Mouse (Mus musculus): ENCODE results near the gene 1700020A23Rik. TPM values are rescaled to one million over a fixed set of nuclear protein-coding genes. Genes with fewer than 3 reads are reported as not detected.
"Not testable (repeated sequence)": the region's sequence is repeated elsewhere in the genome, so short reads cannot be mapped to it uniquely, and the experiment has no call there.

Gene 1700020A23Rik
- polyA plus RNA-seq (2015; fragmentation: Nextera tagmentation; extraction: Ambion mirVana): not detected in 2 replicates

DNA sequence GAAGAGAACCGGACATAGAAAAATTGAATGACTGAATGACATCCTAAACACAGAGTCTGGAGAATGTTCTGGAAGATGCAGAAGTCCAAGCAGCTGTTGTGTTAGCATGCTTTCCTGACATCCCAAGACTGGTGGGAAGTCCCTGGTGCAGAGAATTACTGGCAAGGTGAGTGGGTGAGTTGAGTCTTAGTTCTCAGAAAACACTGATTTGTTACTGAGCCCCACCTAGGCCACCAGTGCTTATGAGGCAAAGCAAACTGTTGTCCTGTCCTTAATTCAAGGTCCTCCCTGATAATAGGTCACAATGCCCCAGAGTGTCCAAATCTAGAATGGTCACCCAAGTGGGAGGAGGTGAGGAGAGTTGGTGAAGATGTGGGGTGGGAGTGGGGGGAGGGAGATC lies at the start of gene 1700020A23Rik, which contains the start of gene Gm28372:
Gene 1700020A23Rik, plus strand, starts transcription at position 321 of the 400 bp plus-strand sequence.
Gene Gm28372, plus strand, starts transcription at position 301 of the 400 bp plus-strand sequence.
- no peaks in the 10 kb centered on the region for H3K4me1 ChIP-seq
- H3K4me2 ChIP-seq: no peak within 1 kb of the TSS
- WGBS: 93% methylated on average over 1 of the region's 1 CpGs
- no peak within 1 kb of the TSS for H3K9ac ChIP-seq
- H3K4me3 ChIP-seq: no peak within 1 kb of the TSS
- H3K27me3 ChIP-seq: no peaks in the 10 kb centered on the region
- no peak within 1 kb of the TSS for H3K27ac ChIP-seq
- H3K9me3 ChIP-seq: no peaks in the 10 kb centered on the region
- no peak for ATAC-seq (ENCODE audit: borderline replicate concordance, extremely low read depth, low FRiP score, low TSS enrichment)
- no peaks in the 10 kb centered on the region for H3K36me3 ChIP-seq

- Histone ChIP-seq H3K27ac (no peak overlapping the region), H3K4me3 (no peak overlapping the region), H3K27me3 (peaks cover 41% of the 10 kb centered on the region), H3K9me3 (no peaks in the 10 kb centered on the region), H3K9ac (no peak overlapping the region), H3K4me1 (no peaks in the 10 kb centered on the region), H3K4me2 (no peak overlapping the region), H3K36me3 (no peaks in the 10 kb centered on the region)
- no peak for ATAC-seq (ENCODE audit: borderline replicate concordance, extremely low read depth, low FRiP score, low TSS enrichment)
- WGBS: 91% methylated on average over 5 of the region's 5 CpGs
Measured at GRCm38 (mm10) chr2:130357551-130357950, 47.5 kb upstream of the 1700020A23Rik start.

- no peaks in the 10 kb centered on the region for H3K36me3 ChIP-seq
- H3K4me3 ChIP-seq: no peak overlapping the region
- H3K4me1 ChIP-seq: no peaks in the 10 kb centered on the region
- no peak for ATAC-seq (ENCODE audit: borderline replicate concordance, extremely low read depth, low FRiP score, low TSS enrichment)
- 13% methylated on average over 5 of the region's 5 CpGs for WGBS
- no peak overlapping the region for H3K9ac ChIP-seq
- H3K27me3 ChIP-seq: peaks cover 54% of the 10 kb centered on the region
- no peak overlapping the region for H3K4me2 ChIP-seq
- no peaks in the 10 kb centered on the region for H3K9me3 ChIP-seq
- no peak overlapping the region for H3K27ac ChIP-seq
Measured at GRCm38 (mm10) chr2:130358852-130359251, 46.2 kb upstream of the 1700020A23Rik start.

- H3K27ac ChIP-seq: no peak overlapping the region
- peaks cover 70% of the 10 kb centered on the region for H3K27me3 ChIP-seq
- no peak overlapping the region for H3K9ac ChIP-seq
- H3K4me1 ChIP-seq: 0 out of 2 replicates have a peak, but pooled peaks cover 3% of the 10 kb centered on the region
- H3K9me3 ChIP-seq: no peaks in the 10 kb centered on the region
- 3% methylated on average over 14 of the region's 14 CpGs for WGBS
- no peaks in the 10 kb centered on the region for H3K36me3 ChIP-seq
- H3K4me2 ChIP-seq: no peak overlapping the region
- no peak overlapping the region for H3K4me3 ChIP-seq
- ATAC-seq (ENCODE audit: borderline replicate concordance, extremely low read depth, low FRiP score, low TSS enrichment): peak; percentile 7; the same call in 1 of the 2 replicates
Measured at GRCm38 (mm10) chr2:130362511-130363026, 42.5 kb upstream of the 1700020A23Rik start.

DNA sequence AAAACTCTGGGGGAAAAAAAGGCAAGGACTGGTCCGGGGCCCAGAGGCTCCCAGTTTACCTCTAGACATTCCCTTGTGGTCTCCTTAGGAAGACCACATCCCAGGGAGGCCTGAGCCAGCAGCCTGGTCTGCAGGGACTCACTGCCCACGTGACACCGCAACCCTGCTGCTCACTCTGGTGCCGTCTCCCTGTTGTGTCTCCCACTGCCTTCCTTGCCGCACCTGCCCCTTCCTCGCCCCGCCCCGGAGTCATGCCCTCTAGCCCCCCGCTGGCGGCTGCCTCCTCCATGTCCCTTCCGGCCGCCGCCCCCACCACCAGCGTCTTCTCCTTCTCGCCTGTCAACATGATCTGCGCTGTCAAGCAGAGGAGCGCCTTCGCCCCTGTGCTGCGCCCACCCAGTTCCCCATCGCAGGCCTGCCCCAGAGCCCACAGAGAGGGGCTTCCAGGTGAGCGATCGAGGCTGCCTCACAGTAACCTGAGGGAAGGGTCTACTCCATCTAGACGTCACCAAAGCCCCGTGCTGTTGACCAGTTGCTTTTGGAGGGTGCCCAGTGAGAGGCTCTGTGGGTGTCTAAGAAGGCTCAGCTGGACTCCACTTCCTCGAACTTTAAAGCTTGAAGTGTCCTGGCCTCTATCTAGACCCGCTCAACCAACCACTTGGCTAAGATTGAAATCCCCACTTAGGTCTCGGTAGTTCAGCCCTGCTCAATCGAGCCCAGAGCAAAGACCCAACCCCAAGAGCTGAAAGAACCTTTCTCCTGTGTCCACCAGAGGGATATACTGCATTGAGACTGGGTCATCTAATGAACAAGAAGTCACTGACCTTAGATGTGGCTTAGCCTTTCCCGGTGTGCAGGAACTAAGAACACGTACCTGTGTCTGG lies 39.6 kb upstream of the 1700020A23Rik start:
- H3K36me3 ChIP-seq: no peaks in the 10 kb centered on the region
- H3K4me2 ChIP-seq: peak overlapping the region; percentile 66
- H3K4me3 ChIP-seq: peak overlapping the region; percentile 32
- H3K27me3 ChIP-seq: peaks cover 50% of the 10 kb centered on the region
- ATAC-seq (ENCODE audit: borderline replicate concordance, extremely low read depth, low FRiP score, low TSS enrichment): peak; percentile 31; the same call in 1 of the 2 replicates
- WGBS: 7% methylated on average over 30 of the region's 30 CpGs
- H3K9ac ChIP-seq: peak overlapping the region; percentile 17; the same call in 1 of the 2 replicates
- no peaks in the 10 kb centered on the region for H3K9me3 ChIP-seq
- 0 out of 2 replicates have a peak, but pooled peaks cover 3% of the 10 kb centered on the region for H3K4me1 ChIP-seq
- H3K27ac ChIP-seq: no peak overlapping the region

DNA sequence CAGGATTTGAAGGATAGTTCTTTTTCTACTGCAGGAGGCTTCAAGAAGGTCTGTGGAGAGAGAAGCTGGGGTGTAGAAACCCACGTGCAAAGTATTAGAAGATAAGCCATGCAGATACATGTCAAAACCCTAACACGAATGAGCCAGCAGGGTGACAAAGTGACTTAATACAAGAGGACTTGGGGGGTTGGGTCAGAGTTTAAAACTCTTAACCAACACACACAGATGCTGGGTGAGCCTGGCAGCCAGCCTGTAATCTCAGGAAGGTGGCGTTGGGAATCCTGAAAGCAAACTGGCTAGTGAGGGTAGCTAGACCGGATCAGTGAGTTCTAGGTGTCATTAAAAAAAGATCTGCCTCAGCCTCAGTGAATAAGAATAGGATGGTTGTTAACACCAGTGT lies 37.7 kb upstream of the 1700020A23Rik start:
- H3K9me3 ChIP-seq: no peaks in the 10 kb centered on the region
- H3K9ac ChIP-seq: no peak overlapping the region
- H3K27ac ChIP-seq: no peak overlapping the region
- no peak overlapping the region for H3K4me3 ChIP-seq
- H3K4me2 ChIP-seq: no peak overlapping the region
- no peaks in the 10 kb centered on the region for H3K36me3 ChIP-seq
- 50% methylated on average over 4 of the region's 4 CpGs for WGBS
- H3K4me1 ChIP-seq: 0 out of 2 replicates have a peak, but pooled peaks cover 3% of the 10 kb centered on the region
- peaks cover 30% of the 10 kb centered on the region for H3K27me3 ChIP-seq
- ATAC-seq (ENCODE audit: borderline replicate concordance, extremely low read depth, low FRiP score, low TSS enrichment): no peak

- not testable (repeated sequence) for ATAC-seq (ENCODE audit: borderline replicate concordance, extremely low read depth, low FRiP score, low TSS enrichment); H3K4me3 ChIP-seq; H3K27me3 ChIP-seq; H3K27ac ChIP-seq; H3K4me2 ChIP-seq; H3K9ac ChIP-seq; H3K4me1 ChIP-seq; H3K36me3 ChIP-seq; H3K9me3 ChIP-seq
- WGBS: 26% methylated on average over 1 of the region's 1 CpGs
Measured at GRCm38 (mm10) chr2:130373026-130373425, 32.0 kb upstream of the 1700020A23Rik start.

GRCm38 (mm10) chr2:130374951-130375350 lies 30.1 kb upstream of the 1700020A23Rik start:
- ATAC-seq (ENCODE audit: borderline replicate concordance, extremely low read depth, low FRiP score, low TSS enrichment): no peak
- WGBS: 63% methylated on average over 4 of the region's 4 CpGs

GRCm38 (mm10) chr2:130383205-130383604 lies 21.9 kb upstream of the 1700020A23Rik start:
- no peak for ATAC-seq (ENCODE audit: borderline replicate concordance, extremely low read depth, low FRiP score, low TSS enrichment)
- Histone ChIP-seq H3K9me3 (no peaks in the 10 kb centered on the region), H3K9ac (no peak overlapping the region), H3K4me1 (no peaks in the 10 kb centered on the region), H3K27ac (no peak overlapping the region), H3K4me2 (no peak overlapping the region), H3K27me3 (no peaks in the 10 kb centered on the region), H3K36me3 (no peaks in the 10 kb centered on the region), H3K4me3 (no peak overlapping the region)
- WGBS: 46% methylated on average over 3 of the region's 3 CpGs

More at GRCm38 (mm10) chr2:130374951-130375350, 30.1 kb upstream of the 1700020A23Rik start:
- H3K27ac ChIP-seq: no peak overlapping the region
- no peaks in the 10 kb centered on the region for H3K9me3 ChIP-seq
- no peak overlapping the region for H3K4me3 ChIP-seq
- no peak overlapping the region for H3K4me2 ChIP-seq
- no peaks in the 10 kb centered on the region for H3K27me3 ChIP-seq
- H3K36me3 ChIP-seq: no peaks in the 10 kb centered on the region
- no peaks in the 10 kb centered on the region for H3K4me1 ChIP-seq
- H3K9ac ChIP-seq: no peak overlapping the region

DNA sequence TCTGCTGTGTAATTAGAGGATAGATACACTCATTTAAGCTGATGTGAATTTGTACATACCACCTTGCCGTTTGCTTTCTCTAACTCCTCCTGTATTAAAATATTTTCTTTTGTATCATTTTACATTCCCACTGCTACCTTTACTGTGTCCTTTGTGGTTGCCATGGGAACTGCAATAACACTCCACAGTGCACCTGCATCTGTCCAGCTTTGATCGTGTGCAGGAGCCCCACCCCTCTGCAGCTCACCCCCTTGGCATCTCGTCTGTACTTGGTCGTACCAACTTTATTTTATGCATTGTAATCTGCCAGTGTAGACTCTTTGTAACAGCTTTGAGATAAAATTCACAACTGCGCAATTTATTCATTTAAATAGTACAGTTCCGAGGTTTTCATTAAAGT lies 21.2 kb upstream of the 1700020A23Rik start:
- Histone ChIP-seq H3K4me1 (no peaks in the 10 kb centered on the region), H3K4me2 (no peak overlapping the region), H3K27me3 (no peaks in the 10 kb centered on the region), H3K4me3 (no peak overlapping the region), H3K9me3 (no peaks in the 10 kb centered on the region), H3K9ac (no peak overlapping the region), H3K27ac (no peak overlapping the region), H3K36me3 (no peaks in the 10 kb centered on the region)
- WGBS: 63% methylated on average over 6 of the region's 6 CpGs
- no peak for ATAC-seq (ENCODE audit: borderline replicate concordance, extremely low read depth, low FRiP score, low TSS enrichment)

DNA sequence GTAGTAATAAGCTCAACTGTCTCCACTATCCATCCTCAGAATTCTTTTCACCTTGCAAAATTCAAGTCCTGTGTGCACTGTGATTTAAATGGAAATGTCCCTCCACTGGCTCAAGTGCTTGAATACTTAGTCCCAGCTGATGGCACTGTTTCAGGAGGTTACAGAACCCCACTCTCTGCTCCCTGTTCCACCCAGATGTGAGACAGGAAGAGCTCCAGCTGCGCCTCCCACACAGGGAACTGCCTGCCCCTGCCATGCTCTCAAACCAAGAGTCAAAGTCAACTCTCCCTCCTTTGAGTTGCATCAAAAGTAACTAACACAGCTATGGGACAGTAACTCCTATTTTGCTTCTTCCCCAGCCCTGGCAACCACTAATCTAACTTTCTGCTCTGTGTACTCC lies 18.8 kb upstream of the 1700020A23Rik start:
- H3K4me3 ChIP-seq: no peak overlapping the region

DNA sequence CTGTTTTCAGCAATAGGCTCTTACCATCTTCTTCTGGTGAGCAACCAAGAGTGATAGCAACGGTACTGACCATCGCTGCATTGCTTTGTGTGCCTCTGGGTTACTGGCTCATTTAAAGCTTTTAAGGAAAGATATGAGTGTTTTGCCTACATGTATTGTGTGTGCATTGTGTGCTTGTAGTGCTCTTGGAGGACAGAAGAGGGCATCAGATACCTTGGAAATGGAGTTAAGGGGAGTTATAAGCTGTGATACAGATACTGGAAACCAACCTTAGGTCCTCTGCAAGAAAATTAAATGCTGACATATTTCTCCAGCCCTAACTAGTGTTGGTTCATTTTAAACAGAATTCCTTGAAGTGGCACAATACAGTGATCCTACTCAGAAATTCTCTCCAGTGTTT lies 16.3 kb upstream of the 1700020A23Rik start:
- peaks cover 3% of the 10 kb centered on the region; the same call in 1 of the 2 replicates for H3K36me3 ChIP-seq
- WGBS: 70% methylated on average over 2 of the region's 2 CpGs

More for the DNA sequence above, 18.8 kb upstream of the 1700020A23Rik start:
- Histone ChIP-seq H3K4me1 (no peaks in the 10 kb centered on the region), H3K4me2 (no peak overlapping the region), H3K27me3 (no peaks in the 10 kb centered on the region), H3K9me3 (no peaks in the 10 kb centered on the region), H3K9ac (no peak overlapping the region), H3K36me3 (no peaks in the 10 kb centered on the region), H3K27ac (no peak overlapping the region)
- ATAC-seq (ENCODE audit: borderline replicate concordance, extremely low read depth, low FRiP score, low TSS enrichment): no peak
- 60% methylated on average over 1 of the region's 1 CpGs for WGBS

More for the DNA sequence above, 16.3 kb upstream of the 1700020A23Rik start:
- Histone ChIP-seq H3K27ac (no peak overlapping the region), H3K9ac (no peak overlapping the region), H3K4me1 (no peaks in the 10 kb centered on the region), H3K4me2 (no peak overlapping the region), H3K9me3 (no peaks in the 10 kb centered on the region), H3K27me3 (no peaks in the 10 kb centered on the region), H3K4me3 (no peak overlapping the region)
- no peak for ATAC-seq (ENCODE audit: borderline replicate concordance, extremely low read depth, low FRiP score, low TSS enrichment)

Data from lung, embryonic 15.5 days (tissue).